Mouse (Mus musculus): ENCODE results near the gene Col26a1. TPM values are rescaled to one million over a fixed set of nuclear protein-coding genes. Genes with fewer than 3 reads are reported as not detected.

Gene Col26a1
- polyA plus RNA-seq, 1 experiment from 2014 or later = 73.0 TPM

DNA sequence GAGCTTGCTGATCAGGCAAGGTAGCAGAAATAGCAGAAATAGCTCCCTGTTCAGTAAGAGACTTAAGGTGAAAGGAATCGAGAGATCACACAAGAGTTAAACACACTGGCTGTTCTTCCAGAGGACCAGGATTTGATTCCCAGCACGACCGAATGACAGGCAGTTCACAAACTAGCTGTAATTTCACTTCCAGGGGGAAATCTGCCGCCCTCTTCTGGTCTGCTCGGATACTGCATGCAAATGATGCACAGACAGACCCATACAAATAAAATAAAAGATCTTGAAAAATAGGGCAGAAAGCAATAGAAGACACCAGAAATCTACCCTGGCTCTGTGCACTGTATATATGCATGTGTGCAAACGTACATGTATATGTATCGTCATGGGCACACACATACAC is 22.6 kb upstream of the Col26a1 start:
- DNase-seq (ENCODE audit: low spot score) = peak; percentile 23
- Histone ChIP-seq H3K27ac (no peak overlapping the region), H3K36me3 (peaks cover 2% of the 10 kb centered on the region), H3K27me3 (ENCODE audit: insufficient read depth, poor library complexity, severe bottlenecking) (no peaks in the 10 kb centered on the region), H3K4me1 (replicated peaks) (peaks cover 17% of the 10 kb centered on the region), H3K4me3 (no peak overlapping the region), H3K9me3 (0 out of 2 replicates have a peak, but pooled peaks cover 3% of the 10 kb centered on the region)
- 52% methylated on average over 7 of the region's 7 CpGs for WGBS

- Histone ChIP-seq H3K4me1 (replicated peaks) (peaks cover 17% of the 10 kb centered on the region), H3K9me3 (0 out of 2 replicates have a peak, but pooled peaks cover 3% of the 10 kb centered on the region), H3K4me3 (no peak overlapping the region), H3K36me3 (no peaks in the 10 kb centered on the region), H3K27ac (no peak overlapping the region), H3K27me3 (ENCODE audit: insufficient read depth, poor library complexity, severe bottlenecking) (no peaks in the 10 kb centered on the region)
- no peak for DNase-seq (ENCODE audit: low spot score)
- WGBS = 68% methylated on average over 3 of the region's 3 CpGs
These were observed 21.6 kb upstream of the Col26a1 start for GRCm38 (mm10) chr5:136904621-136905020.

DNA sequence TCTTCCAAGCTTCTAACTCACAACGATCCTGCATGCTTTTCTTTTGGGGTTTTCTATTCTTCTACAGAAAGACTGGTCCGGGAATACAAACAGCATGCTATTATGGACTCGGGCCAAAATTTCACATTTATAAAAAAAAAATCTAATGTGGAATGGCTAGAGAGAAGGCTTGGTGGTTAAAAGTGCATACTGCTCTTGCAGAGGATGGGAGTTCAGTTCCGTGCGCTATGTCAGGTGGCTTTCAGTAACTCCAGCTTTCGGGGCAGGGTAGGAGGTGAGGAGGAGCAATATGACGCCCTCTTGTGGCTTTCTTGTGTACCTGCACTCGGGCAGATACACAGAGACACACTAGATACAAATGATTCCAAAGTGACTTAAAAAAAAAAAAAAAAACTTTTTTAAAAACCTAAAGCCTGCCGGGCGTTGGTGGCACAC is 12.5 kb upstream of the Col26a1 start:
- H3K36me3 ChIP-seq = no peaks in the 10 kb centered on the region
- no peaks in the 10 kb centered on the region for H3K27me3 ChIP-seq (ENCODE audit: insufficient read depth, poor library complexity, severe bottlenecking)
- H3K4me1 ChIP-seq (replicated peaks) = peaks cover 3% of the 10 kb centered on the region
- H3K9me3 ChIP-seq = no peaks in the 10 kb centered on the region
- no peak for DNase-seq (ENCODE audit: low spot score)
- H3K4me3 ChIP-seq = no peak overlapping the region
- 66% methylated on average over 10 of the region's 10 CpGs for WGBS
- H3K27ac ChIP-seq = no peak overlapping the region

- Histone ChIP-seq H3K36me3 (no peaks in the 10 kb centered on the region), H3K27ac (no peak overlapping the region), H3K4me3 (no peak overlapping the region), H3K27me3 (ENCODE audit: insufficient read depth, poor library complexity, severe bottlenecking) (no peaks in the 10 kb centered on the region), H3K4me1 (replicated peaks) (peaks cover 3% of the 10 kb centered on the region), H3K9me3 (no peaks in the 10 kb centered on the region)
- no peak for DNase-seq (ENCODE audit: low spot score)
- 67% methylated on average over 25 of the region's 25 CpGs for WGBS
These were observed 12.0 kb upstream of the Col26a1 start for GRCm38 (mm10) chr5:136894840-136895528.

DNA sequence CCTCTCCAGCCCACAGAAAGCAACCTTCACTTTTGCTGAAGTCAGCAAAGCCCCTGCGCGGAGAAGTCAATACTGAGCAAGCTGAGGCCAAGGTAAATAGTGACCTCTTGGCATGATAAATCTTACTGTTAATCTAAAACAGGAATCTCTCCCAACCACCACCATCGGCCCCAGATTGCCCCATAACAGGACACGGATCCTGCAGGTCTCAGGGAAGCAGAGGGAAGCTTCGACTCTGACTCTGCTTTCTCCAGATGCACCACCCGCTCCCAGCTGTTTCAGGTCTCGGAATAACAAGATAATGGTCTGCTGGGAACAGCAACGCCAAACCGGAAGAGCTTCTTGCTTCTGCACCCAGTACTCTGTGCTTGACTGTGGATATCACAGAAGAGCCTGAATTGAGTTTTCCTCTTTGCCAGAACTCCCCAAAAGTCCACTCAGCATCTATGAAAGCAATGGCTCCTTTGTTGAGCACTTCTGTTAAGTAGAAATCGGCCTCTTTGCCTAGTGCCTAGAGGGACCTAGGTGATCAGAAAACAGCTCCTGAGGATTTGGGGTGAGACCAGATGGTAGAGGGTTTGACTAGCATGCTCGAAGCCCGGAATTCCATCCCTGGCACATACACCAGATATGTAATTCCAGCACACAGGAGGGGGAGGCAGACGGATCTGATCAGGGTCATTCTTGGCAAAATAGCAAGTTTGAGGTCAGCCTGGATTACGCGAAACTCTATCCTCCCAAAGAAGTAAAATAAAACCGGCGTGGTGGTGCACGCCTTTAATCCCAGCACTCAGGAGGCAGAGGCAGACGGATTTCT is 5.7 kb upstream of the Col26a1 start:
- Histone ChIP-seq H3K36me3 (no peaks in the 10 kb centered on the region), H3K4me1 (replicated peaks) (peaks cover 23% of the 10 kb centered on the region), H3K27me3 (ENCODE audit: insufficient read depth, poor library complexity, severe bottlenecking) (peaks cover 13% of the 10 kb centered on the region), H3K9me3 (no peaks in the 10 kb centered on the region), H3K4me3 (no peak overlapping the region), H3K27ac (peak overlapping the region; percentile 40; the same call in 1 of the 2 replicates)
- peak; percentile 35 for DNase-seq (ENCODE audit: low spot score)
- 61% methylated on average over 19 of the region's 19 CpGs for WGBS

DNA sequence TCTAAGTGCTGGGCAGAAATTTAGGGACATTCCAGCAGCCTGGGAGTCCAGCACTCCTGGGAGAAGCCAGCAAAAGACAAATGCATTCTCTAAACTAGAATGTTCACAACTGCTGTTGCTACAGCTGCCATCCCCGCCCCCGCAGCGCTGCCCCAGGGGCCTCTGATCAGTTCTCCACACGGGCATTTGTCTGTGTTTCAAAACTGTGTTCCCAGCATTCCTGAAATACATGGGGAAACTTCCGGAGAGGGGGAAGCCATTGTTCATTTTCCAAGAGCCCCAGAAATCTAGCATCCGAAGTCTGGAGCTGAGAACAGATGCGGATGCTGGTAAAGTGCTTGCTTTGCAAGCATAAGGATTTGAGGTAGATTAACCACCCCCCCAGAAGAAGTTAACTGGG is 3.9 kb upstream of the Col26a1 start:
- WGBS = 28% methylated on average over 7 of the region's 7 CpGs
- no peak overlapping the region for H3K4me3 ChIP-seq
- DNase-seq (ENCODE audit: low spot score) = peak; percentile 51
- peaks cover 31% of the 10 kb centered on the region for H3K27me3 ChIP-seq (ENCODE audit: insufficient read depth, poor library complexity, severe bottlenecking)
- H3K36me3 ChIP-seq = no peaks in the 10 kb centered on the region
- peak overlapping the region; percentile 80 for H3K27ac ChIP-seq
- peaks cover 39% of the 10 kb centered on the region for H3K4me1 ChIP-seq (replicated peaks)
- H3K9me3 ChIP-seq = no peaks in the 10 kb centered on the region

DNA sequence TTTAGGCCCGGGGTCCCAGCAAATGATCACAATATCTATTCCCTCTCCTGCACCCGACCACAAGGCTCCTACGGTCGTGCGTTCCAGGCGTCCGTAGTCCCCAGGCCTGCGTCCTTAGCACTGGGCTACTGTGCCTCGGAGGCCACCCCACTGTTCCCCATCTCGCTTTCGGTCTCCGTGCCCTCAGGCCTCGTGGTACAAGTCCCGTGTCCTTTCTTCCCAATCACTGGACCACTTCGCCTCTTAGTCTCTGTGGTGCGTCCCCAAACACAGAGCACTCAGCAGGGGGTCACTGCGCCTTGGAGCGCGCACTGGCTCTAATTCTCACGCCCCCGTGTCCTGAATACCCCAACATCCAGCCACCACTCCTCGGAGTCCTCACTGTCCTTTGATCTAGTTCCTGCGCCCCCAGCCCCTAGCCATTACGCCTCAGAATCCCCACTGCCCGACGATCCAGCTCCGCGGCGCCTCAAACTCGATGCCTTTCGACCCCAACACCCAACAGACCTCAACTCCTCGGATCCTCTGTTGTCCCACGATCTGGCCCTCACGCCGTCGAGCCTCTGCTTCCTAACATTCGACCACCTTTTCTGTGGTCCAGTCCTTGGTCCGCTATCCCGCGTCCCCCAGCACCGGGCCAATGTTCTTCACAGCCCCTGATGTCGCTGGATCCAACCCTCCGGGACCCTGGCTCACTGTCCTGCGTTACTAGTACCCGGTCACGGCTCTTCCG is 788 bp downstream of the Col26a1 start:
- Histone ChIP-seq H3K27ac (peak overlapping the region; percentile 87), H3K27me3 (ENCODE audit: insufficient read depth, poor library complexity, severe bottlenecking) (peaks cover 42% of the 10 kb centered on the region)

GRCm38 (mm10) chr5:136881380-136882009 is 1.5 kb downstream of the Col26a1 start:
- 3% methylated on average over 39 of the region's 39 CpGs for WGBS
- DNase-seq (ENCODE audit: low spot score) = peak; percentile 88
- H3K36me3 ChIP-seq = peaks cover under 1% of the 10 kb centered on the region; the same call in 1 of the 2 replicates
- no peaks in the 10 kb centered on the region for H3K9me3 ChIP-seq
- peak overlapping the region; percentile 87 for H3K27ac ChIP-seq
- peak overlapping the region; percentile 70 for H3K4me3 ChIP-seq
- peaks cover 42% of the 10 kb centered on the region for H3K27me3 ChIP-seq (ENCODE audit: insufficient read depth, poor library complexity, severe bottlenecking)
- peaks cover 26% of the 10 kb centered on the region for H3K4me1 ChIP-seq (replicated peaks)

More for the DNA sequence above, 788 bp downstream of the Col26a1 start:
- under 1% methylated on average over 47 of the region's 47 CpGs for WGBS
- Histone ChIP-seq H3K9me3 (no peaks in the 10 kb centered on the region), H3K4me1 (replicated peaks) (peaks cover 33% of the 10 kb centered on the region), H3K36me3 (no peaks in the 10 kb centered on the region), H3K4me3 (peak overlapping the region; percentile 70)
- no peak for DNase-seq (ENCODE audit: low spot score)

GRCm38 (mm10) chr5:136880101-136880500 is 2.9 kb downstream of the Col26a1 start:
- no peak for DNase-seq (ENCODE audit: low spot score)
- H3K27ac ChIP-seq = no peak overlapping the region
- H3K27me3 ChIP-seq (ENCODE audit: insufficient read depth, poor library complexity, severe bottlenecking) = peaks cover 42% of the 10 kb centered on the region
- WGBS = 88% methylated on average over 8 of the region's 8 CpGs
- peaks cover 25% of the 10 kb centered on the region for H3K4me1 ChIP-seq (replicated peaks)
- H3K9me3 ChIP-seq = no peaks in the 10 kb centered on the region
- H3K36me3 ChIP-seq = peaks cover 3% of the 10 kb centered on the region; the same call in 1 of the 2 replicates
- no peak overlapping the region for H3K4me3 ChIP-seq

- no peaks in the 10 kb centered on the region for H3K9me3 ChIP-seq
- 85% methylated on average over 10 of the region's 10 CpGs for WGBS
- H3K27me3 ChIP-seq (ENCODE audit: insufficient read depth, poor library complexity, severe bottlenecking) = no peaks in the 10 kb centered on the region
- no peak overlapping the region for H3K4me3 ChIP-seq
- DNase-seq (ENCODE audit: low spot score) = no peak
- peaks cover 3% of the 10 kb centered on the region; the same call in 1 of the 2 replicates for H3K36me3 ChIP-seq
- no peak overlapping the region for H3K27ac ChIP-seq
- H3K4me1 ChIP-seq (replicated peaks) = peaks cover 18% of the 10 kb centered on the region
These were observed 8.7 kb downstream of the Col26a1 start for GRCm38 (mm10) chr5:136874271-136874670.

- WGBS = 77% methylated on average over 8 of the region's 8 CpGs
- no peak for DNase-seq (ENCODE audit: low spot score)
- Histone ChIP-seq H3K4me3 (no peak overlapping the region), H3K27me3 (ENCODE audit: insufficient read depth, poor library complexity, severe bottlenecking) (no peaks in the 10 kb centered on the region), H3K36me3 (peaks cover 3% of the 10 kb centered on the region; the same call in 1 of the 2 replicates), H3K9me3 (no peaks in the 10 kb centered on the region), H3K4me1 (replicated peaks) (peaks cover 20% of the 10 kb centered on the region), H3K27ac (no peak overlapping the region)
These were observed 10.6 kb downstream of the Col26a1 start for GRCm38 (mm10) chr5:136872417-136872816.

DNA sequence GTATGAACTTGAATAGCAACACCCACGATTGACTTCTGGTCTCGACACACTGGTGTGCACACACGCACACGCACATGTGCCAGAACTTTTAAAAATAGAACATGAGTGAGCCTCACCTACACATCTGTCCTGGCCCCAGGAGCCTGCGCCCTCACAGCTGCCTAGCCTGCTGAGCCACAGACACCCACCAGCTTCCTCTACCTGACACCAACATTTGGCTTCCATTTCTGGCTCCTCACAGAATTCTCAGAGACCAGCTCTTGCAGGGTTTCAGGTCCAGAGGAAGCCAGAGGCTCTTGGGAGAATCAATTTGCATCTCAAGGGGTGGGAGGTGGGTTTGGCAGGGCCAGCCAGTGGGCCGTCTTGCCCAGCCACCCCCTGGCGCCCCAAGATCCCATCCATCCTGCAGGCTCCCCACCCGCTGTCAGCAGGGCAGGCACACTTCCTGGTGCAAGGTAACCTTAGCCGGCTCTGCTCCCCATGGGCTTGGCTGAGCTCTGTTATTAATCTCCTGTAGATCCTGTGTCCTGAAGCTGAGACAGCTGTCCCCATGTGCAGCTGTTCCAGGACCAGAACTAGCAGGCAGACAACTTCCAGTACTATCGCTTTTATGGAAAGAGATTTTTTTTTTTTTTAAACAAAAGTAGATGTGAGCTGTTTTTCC is 13.4 kb downstream of the Col26a1 start:
- no peaks in the 10 kb centered on the region for H3K36me3 ChIP-seq
- H3K9me3 ChIP-seq = no peaks in the 10 kb centered on the region
- WGBS = 63% methylated on average over 10 of the region's 10 CpGs
- peak overlapping the region; percentile 36 for H3K27ac ChIP-seq
- H3K4me1 ChIP-seq (replicated peaks) = peaks cover 30% of the 10 kb centered on the region
- no peak overlapping the region for H3K4me3 ChIP-seq
- H3K27me3 ChIP-seq (ENCODE audit: insufficient read depth, poor library complexity, severe bottlenecking) = no peaks in the 10 kb centered on the region
- no peak for DNase-seq (ENCODE audit: low spot score)

Data from hindbrain, embryonic 10.5 days (tissue).